Mouse (Mus musculus) layer of hippocampus, adult 2 months (tissue): ENCODE data around the gene Apoa4. TPM values are rescaled to one million over a fixed set of nuclear protein-coding genes. Genes with fewer than 3 reads are reported as not detected.

Experiments used
- DNase-seq, 2 experiments: peaks; one replicate each; pipeline ENCODE4 v3.0.0; 2022; ENCODE audit warnings: low spot score in 2 of 2
- H3K27ac ChIP-seq: fragments of 200-600 bp; 2 replicates; pipeline ENCODE4 v1.8.1; 2022
- H3K4me3 ChIP-seq: fragments of 200-600 bp; 2 replicates; pipeline ENCODE4 v1.8.1; 2022; ENCODE audit warnings: mild to moderate bottlenecking
- CTCF ChIP-seq: fragments of 200-600 bp; conservative IDR thresholded peaks from 2 replicates; pipeline ENCODE4 v1.8.1; 2022; ENCODE audit warnings: antibody characterized with exemption, mild to moderate bottlenecking, moderate library complexity
- total RNA-seq, 2 experiments: library from RNA; stranded (reverse); gene quantifications; 2 replicates each; pipeline ENCODE4 v1.2.3; 2021

Apoa4 gene
- total RNA-seq, 2 experiments from 2014 or later = not detected

GRCm38 (mm10) chr9:46214276-46214675 is 26.2 kb upstream of the Apoa4 start:
- no peak for TF ChIP-seq CTCF
- DNase-seq = no peak
- no peak overlapping the region for H3K27ac ChIP-seq
- H3K4me3 ChIP-seq = no peak overlapping the region

GRCm38 (mm10) chr9:46214946-46215337 is 25.6 kb upstream of the Apoa4 start:
- no peak for DNase-seq
- no peak overlapping the region; the same call in 1 of the 2 replicates for H3K27ac ChIP-seq
- TF ChIP-seq CTCF = no peak
- H3K4me3 ChIP-seq = no peak overlapping the region

- peak; percentile 49 to 64 for DNase-seq
- TF ChIP-seq CTCF = no peak
- Histone ChIP-seq H3K27ac (no peak overlapping the region), H3K4me3 (no peak overlapping the region)
Measured at GRCm38 (mm10) chr9:46215338-46216322, 24.9 kb upstream of the Apoa4 start.

GRCm38 (mm10) chr9:46216744-46217470 is 23.6 kb upstream of the Apoa4 start:
- H3K27ac ChIP-seq = no peak overlapping the region
- TF ChIP-seq CTCF = no peak
- no peak for DNase-seq
- no peak overlapping the region for H3K4me3 ChIP-seq

- no peak overlapping the region for H3K4me3 ChIP-seq
- no peak overlapping the region for H3K27ac ChIP-seq
- no peak for DNase-seq
- no peak for TF ChIP-seq CTCF
Measured at GRCm38 (mm10) chr9:46218176-46218575, 22.3 kb upstream of the Apoa4 start.

GRCm38 (mm10) chr9:46223090-46223489 is 17.4 kb upstream of the Apoa4 start:
- DNase-seq = no peak
- H3K27ac ChIP-seq = peak overlapping the region; percentile 48
- no peak for TF ChIP-seq CTCF
- no peak overlapping the region for H3K4me3 ChIP-seq

GRCm38 (mm10) chr9:46224101-46224500 is 16.4 kb upstream of the Apoa4 start:
- no peak for DNase-seq
- no peak for TF ChIP-seq CTCF
- no peak overlapping the region for H3K27ac ChIP-seq
- no peak overlapping the region for H3K4me3 ChIP-seq

GRCm38 (mm10) chr9:46224945-46225660 is 15.4 kb upstream of the Apoa4 start:
- Histone ChIP-seq H3K27ac (no peak overlapping the region), H3K4me3 (no peak overlapping the region)
- no peak for DNase-seq
- TF ChIP-seq CTCF = no peak

GRCm38 (mm10) chr9:46227064-46227614 is 13.4 kb upstream of the Apoa4 start:
- no peak for TF ChIP-seq CTCF
- DNase-seq = no peak
- no peak overlapping the region for H3K4me3 ChIP-seq
- H3K27ac ChIP-seq = no peak overlapping the region

- Histone ChIP-seq H3K27ac (no peak within 1 kb of the TSS), H3K4me3 (no peak within 1 kb of the TSS)
- DNase-seq = no peak
- TF ChIP-seq CTCF = no peak
Measured at GRCm38 (mm10) chr9:46228491-46228890, 12.0 kb upstream of the Apoa4 start, which contains the start of gene Apoa1. Gene Apoa1, plus strand, starts transcription at chr9:46228580.

- peak overlapping the region; percentile 44 for H3K4me3 ChIP-seq
- TF ChIP-seq CTCF = peak; percentile 90
- peak overlapping the region; percentile 72; the same call in 1 of the 2 replicates for H3K27ac ChIP-seq
- peak; percentile 85 to 90 for DNase-seq
Measured at GRCm38 (mm10) chr9:46229573-46230449, 10.7 kb upstream of the Apoa4 start.
